Mouse (Mus musculus) ES-Bruce4 (cell line): ENCODE measurements around the gene Dbh. TPM values are rescaled to one million over a fixed set of nuclear protein-coding genes. Genes with fewer than 3 reads are reported as not detected.

ENCODE experiments used
- H3K27ac ChIP-seq: 2 replicates; pipeline ENCODE4 v1.5.1; 2012; ENCODE audit warnings: low read length, inconsistent platforms; ENCODE audit not compliant: insufficient read depth
- H3K27me3 ChIP-seq: 2 replicates; pipeline ENCODE4 v1.6.1; 2012; ENCODE audit warnings: mild to moderate bottlenecking, low read length, inconsistent platforms; ENCODE audit not compliant: control insufficient read depth, poor library complexity, insufficient read depth, severe bottlenecking
- H3K36me3 ChIP-seq: 2 replicates; pipeline ENCODE4 v1.6.1; 2012; ENCODE audit warnings: inconsistent platforms, mild to moderate bottlenecking, low read length, moderate library complexity; ENCODE audit not compliant: control insufficient read depth, poor library complexity, insufficient read depth, severe bottlenecking
- H3K4me1 ChIP-seq: one replicate; pipeline ENCODE4 v1.8.1; 2011; ENCODE audit warnings: low read length; ENCODE audit not compliant: control insufficient read depth, insufficient read depth
- H3K4me3 ChIP-seq: 2 replicates; pipeline ENCODE4 v1.5.1; 2011; ENCODE audit warnings: low read depth, mild to moderate bottlenecking, low read length
- H3K9ac ChIP-seq: 2 replicates; pipeline ENCODE4 v1.6.1; 2012; ENCODE audit warnings: low read depth, mild to moderate bottlenecking, inconsistent platforms; ENCODE audit not compliant: poor library complexity, severe bottlenecking
- H3K9me3 ChIP-seq: replicated peaks from 2 replicates; pipeline ENCODE4 v1.6.1; 2012; ENCODE audit warnings: mild to moderate bottlenecking, low read length, inconsistent platforms; ENCODE audit not compliant: control insufficient read depth, poor library complexity, insufficient read depth, severe bottlenecking
- CTCF ChIP-seq: IDR thresholded peaks from one replicate; pipeline ENCODE4 v1.8.1; 2011; ENCODE audit warnings: low read depth, low read length
- EP300 ChIP-seq: IDR thresholded peaks from 2 replicates; pipeline ENCODE4 v1.6.1; 2011; ENCODE audit warnings: low read depth, low read length; ENCODE audit not compliant: insufficient read depth
- POLR2A ChIP-seq: IDR thresholded peaks from one replicate; pipeline ENCODE4 v1.8.1; 2011; ENCODE audit warnings: low read length; ENCODE audit not compliant: insufficient read depth
- polyA plus RNA-seq: library from polyadenylated mRNA; stranded (reverse); fragments of >200 nt; gene quantifications from 2 replicates; pipeline ENCODE4 v1.2.4, GENCODE M21; 2011; ENCODE audit warnings: low read depth; ENCODE audit not compliant: missing spikeins, insufficient read depth, insufficient read length

The Dbh gene
- polyA plus RNA-seq, 1 experiment: not detected

DNA sequence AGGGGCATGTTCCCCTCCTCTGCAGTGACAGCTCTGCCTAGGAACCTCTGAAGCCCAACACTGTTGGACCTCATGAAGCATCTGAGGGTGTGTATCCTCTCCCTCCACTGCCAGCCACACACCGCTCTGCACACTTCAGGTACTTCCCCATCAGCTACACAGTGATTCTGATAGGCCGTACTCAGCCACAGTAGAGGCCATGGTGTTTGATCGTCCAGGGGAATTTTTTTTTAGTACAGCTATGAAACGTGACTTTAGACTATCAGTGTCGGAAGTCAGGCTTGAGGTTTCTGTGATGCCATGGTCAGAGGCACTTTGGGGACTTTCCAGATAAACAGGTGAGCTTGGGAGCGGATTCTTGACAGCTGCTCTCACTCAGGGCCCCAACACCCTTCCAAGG is 22.5 kb downstream of the Dbh start:
- H3K9me3 ChIP-seq: no peaks in the 10 kb centered on the region
- no peak overlapping the region for H3K9ac ChIP-seq
- H3K4me3 ChIP-seq: no peak overlapping the region
- no peaks in the 10 kb centered on the region for H3K36me3 ChIP-seq
- TF ChIP-seq CTCF: no peak
- no peak for TF ChIP-seq EP300
- no peak for TF ChIP-seq POLR2A
- no peaks in the 10 kb centered on the region for H3K27me3 ChIP-seq
- no peaks in the 10 kb centered on the region for H3K4me1 ChIP-seq
- H3K27ac ChIP-seq: no peak overlapping the region

DNA sequence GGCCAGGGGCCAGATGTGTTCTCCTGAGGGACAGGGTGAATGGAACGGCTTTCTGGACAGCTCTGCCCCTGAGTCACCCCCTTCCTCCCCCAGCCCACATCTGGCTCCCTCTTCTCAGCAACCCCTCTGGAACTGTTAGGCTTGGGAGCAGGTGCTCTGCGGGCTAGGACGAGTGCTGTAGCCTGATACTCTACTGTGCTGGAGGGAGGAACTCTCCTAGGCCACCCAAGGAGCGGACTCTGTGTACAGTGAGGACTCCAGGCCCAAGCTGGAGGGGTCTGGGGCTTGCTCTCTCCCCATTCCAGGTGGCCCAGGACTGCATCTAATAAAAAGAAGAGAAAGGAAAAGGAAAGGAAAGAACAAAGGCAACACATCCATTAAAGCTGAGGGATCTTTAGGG is 25.0 kb downstream of the Dbh start:
- Histone ChIP-seq H3K27ac (no peak overlapping the region), H3K9me3 (no peaks in the 10 kb centered on the region), H3K4me3 (no peak overlapping the region), H3K36me3 (no peaks in the 10 kb centered on the region), H3K9ac (no peak overlapping the region), H3K27me3 (no peaks in the 10 kb centered on the region), H3K4me1 (no peaks in the 10 kb centered on the region)
- no peak for TF ChIP-seq POLR2A
- TF ChIP-seq CTCF: no peak
- no peak for TF ChIP-seq EP300

DNA sequence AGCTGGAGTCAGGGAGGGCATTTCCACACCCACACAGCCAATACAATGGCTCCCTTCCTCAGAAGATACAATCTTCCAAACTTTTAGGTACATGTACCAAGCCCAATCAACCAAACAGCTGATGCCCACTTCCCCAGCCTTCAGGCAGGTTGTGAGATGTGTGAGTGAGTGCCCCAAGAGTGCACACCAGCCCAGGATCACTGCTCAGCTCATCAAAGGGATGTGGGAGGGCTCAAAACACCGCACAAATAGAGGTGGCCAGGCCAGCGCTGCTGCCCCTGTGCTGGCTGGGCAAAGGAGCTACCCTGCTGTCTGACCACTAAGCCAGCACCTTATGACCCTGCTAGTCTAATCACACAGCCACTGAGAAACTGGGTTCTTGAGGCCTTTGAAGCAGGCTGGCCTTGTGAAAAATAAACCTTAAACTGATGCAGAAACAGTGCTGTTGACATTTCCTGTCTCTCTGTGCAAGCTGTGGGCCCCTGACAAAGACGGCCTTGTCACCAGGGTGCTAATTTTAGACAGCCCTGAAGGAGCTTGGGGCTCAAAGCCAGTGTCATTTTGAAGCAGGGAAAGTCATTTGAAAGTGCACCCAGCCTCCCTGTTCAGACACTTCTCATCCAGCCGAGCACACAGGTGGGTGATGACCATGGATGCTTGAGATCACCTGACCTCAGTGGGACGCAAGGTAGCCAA is 33.7 kb downstream of the Dbh start:
- TF ChIP-seq CTCF (no peak), POLR2A (no peak), EP300 (no peak)
- no peaks in the 10 kb centered on the region for H3K36me3 ChIP-seq
- no peaks in the 10 kb centered on the region for H3K9me3 ChIP-seq
- H3K27me3 ChIP-seq: no peaks in the 10 kb centered on the region
- no peak overlapping the region for H3K4me3 ChIP-seq
- H3K9ac ChIP-seq: no peak overlapping the region
- no peak overlapping the region for H3K27ac ChIP-seq
- no peaks in the 10 kb centered on the region for H3K4me1 ChIP-seq

DNA sequence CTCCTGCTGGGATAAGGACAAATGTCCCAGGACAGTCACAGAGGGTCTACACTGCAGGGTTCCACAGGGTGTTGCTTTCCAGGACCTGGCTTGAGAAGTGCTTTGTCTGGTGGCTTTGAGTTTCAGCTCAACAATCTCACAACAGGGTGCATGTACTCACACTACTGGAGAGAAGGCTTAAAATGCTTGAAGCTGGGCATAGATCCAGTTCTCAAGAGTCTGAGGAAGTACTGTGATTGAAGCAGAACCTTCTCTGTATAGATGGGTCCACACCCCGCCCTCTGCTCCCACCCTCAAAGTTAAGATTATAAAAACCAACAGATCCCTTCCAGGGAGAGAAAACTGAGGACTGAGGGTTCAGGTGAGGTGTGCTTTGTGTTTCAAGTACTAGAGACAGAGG is 35.6 kb downstream of the Dbh start:
- no peak overlapping the region for H3K9ac ChIP-seq
- no peaks in the 10 kb centered on the region for H3K27me3 ChIP-seq
- H3K4me3 ChIP-seq: no peak overlapping the region
- no peak overlapping the region for H3K27ac ChIP-seq
- TF ChIP-seq CTCF (no peak), POLR2A (no peak), EP300 (no peak)
- H3K9me3 ChIP-seq: no peaks in the 10 kb centered on the region
- no peaks in the 10 kb centered on the region for H3K36me3 ChIP-seq
- H3K4me1 ChIP-seq: no peaks in the 10 kb centered on the region

DNA sequence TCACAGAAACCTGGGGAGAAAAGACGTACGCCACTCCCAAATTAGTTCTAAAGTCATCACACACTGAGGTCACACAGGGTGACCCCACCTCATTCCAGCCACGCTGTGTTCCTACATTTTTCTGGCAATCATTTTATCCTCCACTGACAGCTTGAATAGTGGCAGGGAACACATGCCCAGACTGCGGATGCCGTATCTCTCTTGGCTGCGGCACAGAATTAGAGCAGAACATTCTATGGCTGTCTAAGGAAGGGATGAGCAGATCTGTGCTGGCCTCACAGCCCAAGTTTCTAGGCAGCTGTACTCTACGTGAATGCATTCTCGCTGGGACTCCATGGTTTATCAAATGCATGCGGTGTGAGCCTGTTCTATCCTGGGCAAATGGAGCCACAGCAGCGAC is 40.6 kb downstream of the Dbh start:
- Histone ChIP-seq H3K4me3 (no peak overlapping the region), H3K27ac (no peak overlapping the region), H3K4me1 (no peaks in the 10 kb centered on the region), H3K36me3 (no peaks in the 10 kb centered on the region), H3K9ac (no peak overlapping the region), H3K9me3 (no peaks in the 10 kb centered on the region), H3K27me3 (no peaks in the 10 kb centered on the region)
- TF ChIP-seq EP300 (no peak), POLR2A (no peak), CTCF (no peak)

DNA sequence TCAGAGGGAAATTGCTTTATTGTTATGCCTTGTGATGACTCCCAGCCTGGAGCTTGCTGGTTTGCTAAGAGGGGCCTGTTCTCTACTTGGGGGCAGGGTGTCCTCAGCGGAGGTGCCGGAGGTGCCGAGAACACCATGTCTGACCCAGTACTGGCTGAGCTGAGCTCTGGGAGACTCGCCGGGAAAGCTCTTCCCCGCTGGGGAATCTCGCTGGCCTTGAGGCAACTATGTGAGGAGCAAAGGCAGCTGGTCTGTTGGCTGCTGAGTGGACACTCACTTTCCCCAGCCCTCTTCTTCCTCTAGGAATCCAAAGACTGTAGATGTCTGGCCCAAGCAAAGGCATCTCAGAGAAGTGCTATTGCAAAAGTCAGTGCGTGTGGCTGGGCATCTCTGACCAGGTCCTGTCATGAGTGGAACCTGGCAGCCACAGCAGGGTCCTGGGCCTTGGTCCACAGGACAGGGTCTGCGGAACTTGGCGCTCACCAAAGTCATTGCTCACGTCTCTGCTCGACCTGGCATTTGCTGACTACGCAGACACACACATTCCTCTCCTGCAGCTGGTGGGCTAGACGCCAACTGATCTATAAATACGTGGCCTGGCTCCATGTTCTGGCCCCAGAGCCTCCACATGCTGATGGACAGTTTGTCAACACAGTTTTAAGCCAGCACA is 41.2 kb downstream of the Dbh start:
- H3K9me3 ChIP-seq: no peaks in the 10 kb centered on the region
- H3K36me3 ChIP-seq: no peaks in the 10 kb centered on the region
- no peak for TF ChIP-seq POLR2A
- TF ChIP-seq EP300: no peak
- TF ChIP-seq CTCF: no peak
- H3K27me3 ChIP-seq: no peaks in the 10 kb centered on the region
- no peak overlapping the region for H3K27ac ChIP-seq
- H3K4me3 ChIP-seq: no peak overlapping the region
- H3K4me1 ChIP-seq: no peaks in the 10 kb centered on the region
- no peak overlapping the region for H3K9ac ChIP-seq
